ENCODE assay signal across 8 mouse cellular contexts in genomic region chr4:141134751-141135530, GRCm38 (mm10). TPM values are rescaled to one million over a fixed set of nuclear protein-coding genes. Genes with fewer than 3 reads are reported as not detected.
DNase-seq lines count a peak whose midpoint lies in the region; ATAC-seq lines count a peak whose summit lies in the region.

No protein-coding gene starts in this region.

- H3K9me3 ChIP-seq in forebrain, embryonic 15.5 days: no peaks in the 10 kb centered on the region
- H3K9me3 ChIP-seq in hindbrain, embryonic 14.5 days (ENCODE audit: control insufficient read depth, low read length): no peaks in the 10 kb centered on the region
- H3K9me3 ChIP-seq in lung, embryonic 16.5 days (ENCODE audit: control insufficient read depth, low read length): no peaks in the 10 kb centered on the region
- no peaks in the 10 kb centered on the region for H3K9me3 ChIP-seq in stomach, embryonic 15.5 days

- no peaks in the 10 kb centered on the region for H3K36me3 ChIP-seq in forebrain, embryonic 15.5 days
- no peaks in the 10 kb centered on the region for H3K36me3 ChIP-seq in hindbrain, embryonic 14.5 days (replicated peaks; ENCODE audit: control insufficient read depth, insufficient read depth)
- no peaks in the 10 kb centered on the region for H3K36me3 ChIP-seq in lung, embryonic 16.5 days (ENCODE audit: control insufficient read depth, insufficient read depth, low read length)
- no peaks in the 10 kb centered on the region for H3K36me3 ChIP-seq in stomach, embryonic 15.5 days

- H3K4me3 ChIP-seq in forebrain, embryonic 15.5 days: no peak overlapping the region
- H3K4me3 ChIP-seq in hindbrain, embryonic 14.5 days (replicated peaks; ENCODE audit: low read length): no peak overlapping the region
- H3K4me3 ChIP-seq in lung, embryonic 16.5 days (ENCODE audit: low read length): no peak overlapping the region
- no peak overlapping the region for H3K4me3 ChIP-seq in stomach, embryonic 15.5 days (replicated peaks)

- DNase-seq in cerebellum, postnatal 25 days: peak; percentile 49 to 63
- no peak for DNase-seq in cerebellum, postnatal 14 days
- DNase-seq in hindbrain, embryonic 14.5 days (ENCODE audit: low spot score): no peak

- ATAC-seq in forebrain, embryonic 15.5 days (replicated peaks): no peak
- ATAC-seq in hindbrain, embryonic 14.5 days (ENCODE audit: low FRiP score): no peak
- no peak for ATAC-seq in lung, embryonic 16.5 days (ENCODE audit: low read depth)
- ATAC-seq in stomach, embryonic 15.5 days (ENCODE audit: insufficient read depth, low FRiP score, low read depth): no peak
- ATAC-seq in megakaryocyte-erythroid progenitor cell, adult 5-6 weeks (replicated peaks; ENCODE audit: low FRiP score, low TSS enrichment, poor library complexity, severe bottlenecking): no peak
- no peak for ATAC-seq in inflammation-experienced regulatory T-cells, adult 6 months

- H3K27me3 ChIP-seq in forebrain, embryonic 15.5 days: no peaks in the 10 kb centered on the region
- H3K27me3 ChIP-seq in hindbrain, embryonic 14.5 days (ENCODE audit: control insufficient read depth, insufficient read depth, low read length): no peaks in the 10 kb centered on the region
- no peaks in the 10 kb centered on the region for H3K27me3 ChIP-seq in lung, embryonic 16.5 days (ENCODE audit: control insufficient read depth, insufficient read depth, low read depth, low read length)
- no peaks in the 10 kb centered on the region for H3K27me3 ChIP-seq in stomach, embryonic 15.5 days (replicated peaks)

- peak overlapping the region; percentile 44; the same call in 1 of the 2 replicates for H3K27ac ChIP-seq in forebrain, embryonic 15.5 days (replicated peaks)
- H3K27ac ChIP-seq in hindbrain, embryonic 14.5 days: peak overlapping the region; percentile 71
- H3K27ac ChIP-seq in lung, embryonic 16.5 days (ENCODE audit: low read length): peak overlapping the region; percentile 61
- peak overlapping the region; percentile 62 for H3K27ac ChIP-seq in stomach, embryonic 15.5 days

- WGBS in forebrain, embryonic 15.5 days: 62% methylated on average over 20 of the region's 20 CpGs
- 75% methylated on average over 20 of the region's 20 CpGs for WGBS in hindbrain, embryonic 14.5 days
- 64% methylated on average over 20 of the region's 20 CpGs for WGBS in lung, embryonic 16.5 days
- 65% methylated on average over 20 of the region's 20 CpGs for WGBS in stomach, embryonic 15.5 days

- H3K4me2 ChIP-seq in forebrain, embryonic 15.5 days (replicated peaks): no peak overlapping the region
- no peak overlapping the region; the same call in 1 of the 2 replicates for H3K4me2 ChIP-seq in hindbrain, embryonic 14.5 days (replicated peaks)
- H3K4me2 ChIP-seq in lung, embryonic 16.5 days (ENCODE audit: low read depth, low read length): peak overlapping the region; percentile 21; the same call in 1 of the 2 replicates
- peak overlapping the region; percentile 9; the same call in 1 of the 2 replicates for H3K4me2 ChIP-seq in stomach, embryonic 15.5 days

- H3K4me1 ChIP-seq in forebrain, embryonic 15.5 days: peaks cover 74% of the 10 kb centered on the region
- peaks cover 64% of the 10 kb centered on the region for H3K4me1 ChIP-seq in hindbrain, embryonic 14.5 days (replicated peaks; ENCODE audit: control insufficient read depth, insufficient read depth, low read length)
- peaks cover 72% of the 10 kb centered on the region for H3K4me1 ChIP-seq in lung, embryonic 16.5 days (replicated peaks; ENCODE audit: control insufficient read depth, insufficient read depth, low read length)
- peaks cover 66% of the 10 kb centered on the region for H3K4me1 ChIP-seq in stomach, embryonic 15.5 days

- H3K9ac ChIP-seq in forebrain, embryonic 15.5 days (replicated peaks): no peak overlapping the region
- H3K9ac ChIP-seq in hindbrain, embryonic 14.5 days: no peak overlapping the region
- no peak overlapping the region for H3K9ac ChIP-seq in lung, embryonic 16.5 days (ENCODE audit: low read length)
- no peak overlapping the region for H3K9ac ChIP-seq in stomach, embryonic 15.5 days

RNA-seq across cellular contexts. Expression of gene Szrd1, which starts 4.6 kb away (rescaled TPM):
- polyA plus RNA-seq in forebrain, embryonic 15.5 days (2015; fragmentation: Nextera tagmentation; extraction: Ambion mirVana): 26.3 and 30.9 TPM in 2 replicates
- polyA plus RNA-seq in hindbrain, embryonic 14.5 days (2014; fragmentation: Nextera tagmentation; extraction: Ambion mirVana): 17.8 and 23.7 TPM in 2 replicates
- 42.4 and 44.6 TPM in 2 replicates for polyA plus RNA-seq in lung, embryonic 16.5 days (2015; fragmentation: Nextera tagmentation; extraction: Ambion mirVana)
- 34.5 and 44.3 TPM in 2 replicates for polyA plus RNA-seq in stomach, embryonic 15.5 days (2015; fragmentation: Nextera tagmentation; extraction: Ambion mirVana)
- 29.0 and 42.6 TPM in 2 replicates for total RNA-seq in megakaryocyte-erythroid progenitor cell, adult 5-6 weeks (2014; fragmentation: Nextera tagmentation)
- total RNA-seq in megakaryocyte-erythroid progenitor cell, adult 5-6 weeks (2017): 33.3 and 37.4 TPM in 2 replicates
- polyA plus RNA-seq in inflammation-experienced regulatory T-cells, adult 6 months (2017; shearing (Covaris generic)): 10 to 100 TPM; 37.9 to 88.5 (median 58.2) TPM

RNA-seq across cellular contexts. Expression of gene Fbxo42, which starts 12.8 kb away (rescaled TPM):
- 25.0 and 26.5 TPM in 2 replicates for polyA plus RNA-seq in forebrain, embryonic 15.5 days (2015; fragmentation: Nextera tagmentation; extraction: Ambion mirVana)
- 26.2 and 27.6 TPM in 2 replicates for polyA plus RNA-seq in hindbrain, embryonic 14.5 days (2014; fragmentation: Nextera tagmentation; extraction: Ambion mirVana)
- 19.3 and 21.1 TPM in 2 replicates for polyA plus RNA-seq in lung, embryonic 16.5 days (2015; fragmentation: Nextera tagmentation; extraction: Ambion mirVana)
- 21.3 and 21.4 TPM in 2 replicates for polyA plus RNA-seq in stomach, embryonic 15.5 days (2015; fragmentation: Nextera tagmentation; extraction: Ambion mirVana)
- 15.3 and 16.1 TPM in 2 replicates for total RNA-seq in megakaryocyte-erythroid progenitor cell, adult 5-6 weeks (2014; fragmentation: Nextera tagmentation)
- total RNA-seq in megakaryocyte-erythroid progenitor cell, adult 5-6 weeks (2017): 6.7 and 10.2 TPM in 2 replicates
- 1 to 10 TPM; 5.5 to 6.3 (median 5.8) TPM for polyA plus RNA-seq in inflammation-experienced regulatory T-cells, adult 6 months (2017; shearing (Covaris generic))

RNA-seq across cellular contexts. Expression of gene Spata21, which starts 46.8 kb away (rescaled TPM):
- polyA plus RNA-seq in forebrain, embryonic 15.5 days (2015; fragmentation: Nextera tagmentation; extraction: Ambion mirVana): 0.53 TPM in 1 of 2 replicates, not detected in the other
- polyA plus RNA-seq in hindbrain, embryonic 14.5 days (2014; fragmentation: Nextera tagmentation; extraction: Ambion mirVana): 0.46 and 0.96 TPM in 2 replicates
- 0.14 and 0.51 TPM in 2 replicates for polyA plus RNA-seq in lung, embryonic 16.5 days (2015; fragmentation: Nextera tagmentation; extraction: Ambion mirVana)
- 0.05 and 0.15 TPM in 2 replicates for polyA plus RNA-seq in stomach, embryonic 15.5 days (2015; fragmentation: Nextera tagmentation; extraction: Ambion mirVana)
- total RNA-seq in megakaryocyte-erythroid progenitor cell, adult 5-6 weeks (2014; fragmentation: Nextera tagmentation): not detected in 2 replicates
- not detected in 2 replicates for total RNA-seq in megakaryocyte-erythroid progenitor cell, adult 5-6 weeks (2017)
- polyA plus RNA-seq in inflammation-experienced regulatory T-cells, adult 6 months (2017; shearing (Covaris generic)): 1 to 10 TPM; 1.1 to 1.5 (median 1.5) TPM

RNA-seq across cellular contexts. Expression of gene Necap2, which starts 56.8 kb away (rescaled TPM):
- 50.5 and 55.8 TPM in 2 replicates for polyA plus RNA-seq in forebrain, embryonic 15.5 days (2015; fragmentation: Nextera tagmentation; extraction: Ambion mirVana)
- polyA plus RNA-seq in hindbrain, embryonic 14.5 days (2014; fragmentation: Nextera tagmentation; extraction: Ambion mirVana): 44.2 and 46.9 TPM in 2 replicates
- 108 and 116 TPM in 2 replicates for polyA plus RNA-seq in lung, embryonic 16.5 days (2015; fragmentation: Nextera tagmentation; extraction: Ambion mirVana)
- polyA plus RNA-seq in stomach, embryonic 15.5 days (2015; fragmentation: Nextera tagmentation; extraction: Ambion mirVana): 81.4 and 82.0 TPM in 2 replicates
- 127 and 188 TPM in 2 replicates for total RNA-seq in megakaryocyte-erythroid progenitor cell, adult 5-6 weeks (2014; fragmentation: Nextera tagmentation)
- 123 and 153 TPM in 2 replicates for total RNA-seq in megakaryocyte-erythroid progenitor cell, adult 5-6 weeks (2017)
- polyA plus RNA-seq in inflammation-experienced regulatory T-cells, adult 6 months (2017; shearing (Covaris generic)): 10 to 100 TPM; 85.9 to 95.9 (median 91.8) TPM

Comparison
In these comparisons a context has a peak if more than half of its experiments do, and no peak if none do; other contexts are left out.
1. DNase-seq: peak in cerebellum, postnatal 25 days (2 of 2); none in cerebellum, postnatal 14 days (0 of 2) and hindbrain, embryonic 14.5 days (single experiment).
2. H3K4me2 ChIP-seq: peak in lung, embryonic 16.5 days (single experiment) and stomach, embryonic 15.5 days (single experiment); none in forebrain, embryonic 15.5 days (single experiment) and hindbrain, embryonic 14.5 days (single experiment).
3. Peak in every context shown above with its lines, with median percentiles within 50 percentile points of each other: H3K27ac ChIP-seq.